Mouse (Mus musculus): ENCODE measurements at regions not wholly inside any gene's neighbourhood (a gene's known extent, or its start where the extent isn't known, plus 50 kb on each side); places are given as distances from the start of the nearest gene placed in this dataset.

- no peak for DNase-seq
- Histone ChIP-seq H3K27me3 (ENCODE audit: control insufficient read depth, insufficient read depth, low read length) (no peaks in the 10 kb centered on the region), H3K4me1 (replicated peaks; ENCODE audit: control insufficient read depth, insufficient read depth, low read length) (no peaks in the 10 kb centered on the region), H3K27ac (ENCODE audit: control insufficient read depth, insufficient read depth, low read length) (no peak overlapping the region), H3K4me3 (ENCODE audit: control insufficient read depth, insufficient read depth, low read length) (no peak overlapping the region), H3K36me3 (ENCODE audit: control insufficient read depth, insufficient read depth, low read length) (no peaks in the 10 kb centered on the region)
- 85% methylated on average over 3 of the region's 3 CpGs for WGBS
- TF ChIP-seq CTCF (IDR thresholded peaks at IDR 0.05; ENCODE audit: borderline replicate concordance, control insufficient read depth, extremely low read depth, insufficient read depth, low read length, poor library complexity), result no peak
- no peak for TF ChIP-seq POLR2A (IDR thresholded peaks at IDR 0.05; ENCODE audit: control insufficient read depth, extremely low read depth, insufficient read depth, low read length, poor library complexity)
Measured at GRCm38 (mm10) chr1:57144181-57144580, 165.7 kb upstream of the Satb2 start.

- Histone ChIP-seq H3K4me1 (replicated peaks; ENCODE audit: control insufficient read depth, insufficient read depth, low read length) (no peaks in the 10 kb centered on the region), H3K27me3 (ENCODE audit: control insufficient read depth, insufficient read depth, low read length) (no peaks in the 10 kb centered on the region), H3K4me3 (ENCODE audit: control insufficient read depth, insufficient read depth, low read length) (no peak overlapping the region), H3K27ac (ENCODE audit: control insufficient read depth, insufficient read depth, low read length) (no peak overlapping the region), H3K36me3 (ENCODE audit: control insufficient read depth, insufficient read depth, low read length) (no peaks in the 10 kb centered on the region)
- DNase-seq, result no peak
- TF ChIP-seq CTCF (IDR thresholded peaks at IDR 0.05; ENCODE audit: borderline replicate concordance, control insufficient read depth, extremely low read depth, insufficient read depth, low read length, poor library complexity), result no peak
- 95% methylated on average over 7 of the region's 7 CpGs for WGBS
Measured at GRCm38 (mm10) chr1:57155869-57156268, 177.4 kb upstream of the Satb2 start.

GRCm38 (mm10) chr1:57164443-57164842, 186.0 kb upstream of the Satb2 start:
- WGBS, result 97% methylated on average over 1 of the region's 1 CpGs
- no peaks in the 10 kb centered on the region for H3K36me3 ChIP-seq (ENCODE audit: control insufficient read depth, insufficient read depth, low read length)
- TF ChIP-seq CTCF (IDR thresholded peaks at IDR 0.05; ENCODE audit: borderline replicate concordance, control insufficient read depth, extremely low read depth, insufficient read depth, low read length, poor library complexity) (no peak), POLR2A (IDR thresholded peaks at IDR 0.05; ENCODE audit: control insufficient read depth, extremely low read depth, insufficient read depth, low read length, poor library complexity) (no peak)
- H3K27me3 ChIP-seq (ENCODE audit: control insufficient read depth, insufficient read depth, low read length), result no peaks in the 10 kb centered on the region
- no peak for DNase-seq
- H3K4me1 ChIP-seq (replicated peaks; ENCODE audit: control insufficient read depth, insufficient read depth, low read length), result no peaks in the 10 kb centered on the region
- no peak overlapping the region for H3K4me3 ChIP-seq (ENCODE audit: control insufficient read depth, insufficient read depth, low read length)
- H3K27ac ChIP-seq (ENCODE audit: control insufficient read depth, insufficient read depth, low read length), result no peak overlapping the region

- TF ChIP-seq CTCF (IDR thresholded peaks at IDR 0.05; ENCODE audit: borderline replicate concordance, control insufficient read depth, extremely low read depth, insufficient read depth, low read length, poor library complexity) (no peak), POLR2A (IDR thresholded peaks at IDR 0.05; ENCODE audit: control insufficient read depth, extremely low read depth, insufficient read depth, low read length, poor library complexity) (no peak)
- WGBS, result 86% methylated on average over 10 of the region's 10 CpGs
- DNase-seq, result no peak
- Histone ChIP-seq H3K4me3 (ENCODE audit: control insufficient read depth, insufficient read depth, low read length) (no peak overlapping the region), H3K36me3 (ENCODE audit: control insufficient read depth, insufficient read depth, low read length) (no peaks in the 10 kb centered on the region), H3K4me1 (replicated peaks; ENCODE audit: control insufficient read depth, insufficient read depth, low read length) (no peaks in the 10 kb centered on the region), H3K27me3 (ENCODE audit: control insufficient read depth, insufficient read depth, low read length) (no peaks in the 10 kb centered on the region), H3K27ac (ENCODE audit: control insufficient read depth, insufficient read depth, low read length) (no peak overlapping the region)
Measured at GRCm38 (mm10) chr1:57174289-57174890, 195.9 kb upstream of the Satb2 start.

- Histone ChIP-seq H3K4me3 (ENCODE audit: control insufficient read depth, insufficient read depth, low read length) (no peak overlapping the region), H3K27me3 (ENCODE audit: control insufficient read depth, insufficient read depth, low read length) (no peaks in the 10 kb centered on the region), H3K4me1 (replicated peaks; ENCODE audit: control insufficient read depth, insufficient read depth, low read length) (no peaks in the 10 kb centered on the region), H3K27ac (ENCODE audit: control insufficient read depth, insufficient read depth, low read length) (no peak overlapping the region), H3K36me3 (ENCODE audit: control insufficient read depth, insufficient read depth, low read length) (no peaks in the 10 kb centered on the region)
- TF ChIP-seq POLR2A (IDR thresholded peaks at IDR 0.05; ENCODE audit: control insufficient read depth, extremely low read depth, insufficient read depth, low read length, poor library complexity) (no peak), CTCF (IDR thresholded peaks at IDR 0.05; ENCODE audit: borderline replicate concordance, control insufficient read depth, extremely low read depth, insufficient read depth, low read length, poor library complexity) (no peak)
- 90% methylated on average over 5 of the region's 5 CpGs for WGBS
- no peak for DNase-seq
Measured at GRCm38 (mm10) chr1:57188796-57189319, 188.6 kb upstream of the 1700066M21Rik start.

- 88% methylated on average over 6 of the region's 6 CpGs for WGBS
- no peak overlapping the region for H3K27ac ChIP-seq (ENCODE audit: control insufficient read depth, insufficient read depth, low read length)
- H3K36me3 ChIP-seq (ENCODE audit: control insufficient read depth, insufficient read depth, low read length), result no peaks in the 10 kb centered on the region
- no peaks in the 10 kb centered on the region for H3K27me3 ChIP-seq (ENCODE audit: control insufficient read depth, insufficient read depth, low read length)
- no peak overlapping the region for H3K4me3 ChIP-seq (ENCODE audit: control insufficient read depth, insufficient read depth, low read length)
- TF ChIP-seq POLR2A (IDR thresholded peaks at IDR 0.05; ENCODE audit: control insufficient read depth, extremely low read depth, insufficient read depth, low read length, poor library complexity), result no peak
- TF ChIP-seq CTCF (IDR thresholded peaks at IDR 0.05; ENCODE audit: borderline replicate concordance, control insufficient read depth, extremely low read depth, insufficient read depth, low read length, poor library complexity), result no peak
- no peaks in the 10 kb centered on the region for H3K4me1 ChIP-seq (replicated peaks; ENCODE audit: control insufficient read depth, insufficient read depth, low read length)
- DNase-seq, result no peak
Measured at GRCm38 (mm10) chr1:57201274-57201673, 176.1 kb upstream of the 1700066M21Rik start.

GRCm38 (mm10) chr1:57204331-57204730, 173.1 kb upstream of the 1700066M21Rik start:
- no peak for TF ChIP-seq CTCF (IDR thresholded peaks at IDR 0.05; ENCODE audit: borderline replicate concordance, control insufficient read depth, extremely low read depth, insufficient read depth, low read length, poor library complexity)
- DNase-seq, result no peak
- no peaks in the 10 kb centered on the region for H3K36me3 ChIP-seq (ENCODE audit: control insufficient read depth, insufficient read depth, low read length)
- H3K4me3 ChIP-seq (ENCODE audit: control insufficient read depth, insufficient read depth, low read length), result no peak overlapping the region
- H3K4me1 ChIP-seq (replicated peaks; ENCODE audit: control insufficient read depth, insufficient read depth, low read length), result no peaks in the 10 kb centered on the region
- WGBS, result 76% methylated on average over 3 of the region's 3 CpGs
- no peak overlapping the region for H3K27ac ChIP-seq (ENCODE audit: control insufficient read depth, insufficient read depth, low read length)
- H3K27me3 ChIP-seq (ENCODE audit: control insufficient read depth, insufficient read depth, low read length), result no peaks in the 10 kb centered on the region

All from thymus, adult 2 months (tissue).